Mouse (Mus musculus) liver, embryonic 13.5 days (tissue): ENCODE measurements around the gene Thnsl1. TPM values are rescaled to one million over a fixed set of nuclear protein-coding genes. Genes with fewer than 3 reads are reported as not detected.

ENCODE experiments used
- ATAC-seq: fragments of 200-750 bp; cut with Nextera tagmentation; 2 replicates; pipeline ENCODE4 v1.8.0; 2017; ENCODE audit warnings: low read depth, mild to moderate bottlenecking, moderate number of reproducible peaks, moderate library complexity
- DNase-seq: peaks from one replicate; pipeline ENCODE4 v3.0.0; 2022
- H3K27ac ChIP-seq: fragments of 300-500 bp; sonication (generic); 2 replicates; pipeline ENCODE4 v1.5.1; 2015; ENCODE audit warnings: moderate library complexity, mild to moderate bottlenecking, inconsistent platforms
- H3K27me3 ChIP-seq: fragments of 300-500 bp; sonication (generic); 2 replicates; pipeline ENCODE4 v1.6.1; 2015; ENCODE audit warnings: mild to moderate bottlenecking, inconsistent platforms
- H3K36me3 ChIP-seq: fragments of 300-500 bp; sonication (generic); 2 replicates; pipeline ENCODE4 v1.6.1; 2015; ENCODE audit warnings: mild to moderate bottlenecking, inconsistent platforms
- H3K4me1 ChIP-seq: fragments of 300-500 bp; sonication (generic); replicated peaks from 2 replicates; pipeline ENCODE4 v1.6.1; 2015; ENCODE audit warnings: inconsistent platforms
- H3K4me2 ChIP-seq: fragments of 300-500 bp; sonication (generic); 2 replicates; pipeline ENCODE4 v1.6.1; 2015; ENCODE audit warnings: inconsistent platforms, mild to moderate bottlenecking, moderate library complexity
- H3K4me3 ChIP-seq: fragments of 300-500 bp; sonication (generic); replicated peaks from 2 replicates; pipeline ENCODE4 v1.5.1; 2015; ENCODE audit warnings: mild to moderate bottlenecking, inconsistent platforms
- H3K9ac ChIP-seq: fragments of 300-500 bp; sonication (generic); 2 replicates; pipeline ENCODE4 v1.6.1; 2015; ENCODE audit warnings: mild to moderate bottlenecking, inconsistent platforms
- H3K9me3 ChIP-seq: fragments of 300-500 bp; sonication (generic); replicated peaks from 2 replicates; pipeline ENCODE4 v1.6.1; 2016; ENCODE audit warnings: inconsistent platforms
- WGBS: fragments of 180-500 bp; shearing (Covaris S2); methylation state at CpG from one replicate; pipeline ENCODE4 v1.1.7; 2015; ENCODE audit not compliant: insufficient replicate concordance; 5-methylcytosine and 5-hydroxymethylcytosine counted together
- polyA plus RNA-seq: library from polyadenylated mRNA; unstranded; fragments of >200 nt; fragmentation: Nextera tagmentation; extraction: Ambion mirVana; gene quantifications from 2 replicates; pipeline ENCODE4 v1.2.1, GENCODE M21; 2015

Gene Thnsl1
- polyA plus RNA-seq, 1 experiment from 2014 or later: 1.7 TPM

- Histone ChIP-seq H3K9me3 (no peaks in the 10 kb centered on the region), H3K4me3 (peak overlapping the region; percentile 70), H3K9ac (peak overlapping the region; percentile 75), H3K27me3 (no peaks in the 10 kb centered on the region), H3K36me3 (no peaks in the 10 kb centered on the region), H3K4me1 (peaks cover 16% of the 10 kb centered on the region), H3K27ac (peak overlapping the region; percentile 53), H3K4me2 (peak overlapping the region; percentile 82)
- peak; percentile 91 for ATAC-seq
- under 1% methylated on average over 19 of the region's 19 CpGs for WGBS
- no peak for DNase-seq
These were observed 271 bp downstream of the Thnsl1 start for GRCm38 (mm10) chr2:21205831-21206159.

GRCm38 (mm10) chr2:21206278-21206677 is 754 bp downstream of the Thnsl1 start:
- H3K36me3 ChIP-seq: no peaks in the 10 kb centered on the region
- H3K27ac ChIP-seq: no peak overlapping the region
- ATAC-seq: no peak
- 30% methylated on average over 6 of the region's 6 CpGs for WGBS
- peak overlapping the region; percentile 70 for H3K4me3 ChIP-seq
- H3K27me3 ChIP-seq: no peaks in the 10 kb centered on the region
- DNase-seq: no peak
- peak overlapping the region; percentile 75 for H3K9ac ChIP-seq
- peaks cover 17% of the 10 kb centered on the region for H3K4me1 ChIP-seq
- peak overlapping the region; percentile 82 for H3K4me2 ChIP-seq
- no peaks in the 10 kb centered on the region for H3K9me3 ChIP-seq

- ATAC-seq (no peak), DNase-seq (no peak)
- Histone ChIP-seq H3K4me1 (peaks cover 7% of the 10 kb centered on the region), H3K27ac (no peak overlapping the region), H3K27me3 (no peaks in the 10 kb centered on the region), H3K36me3 (no peaks in the 10 kb centered on the region), H3K4me3 (no peak overlapping the region), H3K4me2 (no peak overlapping the region), H3K9ac (no peak overlapping the region), H3K9me3 (no peaks in the 10 kb centered on the region)
- WGBS: 72% methylated on average over 6 of the region's 6 CpGs
These were observed 5.8 kb downstream of the Thnsl1 start for GRCm38 (mm10) chr2:21211361-21211760.

- H3K9me3 ChIP-seq: no peaks in the 10 kb centered on the region
- H3K4me2 ChIP-seq: no peak overlapping the region
- H3K27ac ChIP-seq: no peak overlapping the region
- no peak for DNase-seq
- H3K27me3 ChIP-seq: no peaks in the 10 kb centered on the region
- no peak overlapping the region for H3K9ac ChIP-seq
- H3K4me3 ChIP-seq: no peak overlapping the region
- H3K36me3 ChIP-seq: no peaks in the 10 kb centered on the region
- 0 out of 2 replicates have a peak, but pooled peaks cover 3% of the 10 kb centered on the region for H3K4me1 ChIP-seq
- no peak for ATAC-seq
These were observed 8.8 kb downstream of the Thnsl1 start for GRCm38 (mm10) chr2:21214322-21214721.

GRCm38 (mm10) chr2:21215284-21215683 is 9.8 kb downstream of the Thnsl1 start:
- WGBS: 58% methylated on average over 2 of the region's 2 CpGs
- Histone ChIP-seq H3K9ac (no peak overlapping the region), H3K27me3 (no peaks in the 10 kb centered on the region)

GRCm38 (mm10) chr2:21222453-21223384 is 17.2 kb downstream of the Thnsl1 start:
- no peaks in the 10 kb centered on the region for H3K4me1 ChIP-seq
- H3K27me3 ChIP-seq: no peaks in the 10 kb centered on the region
- H3K4me2 ChIP-seq: no peak overlapping the region
- no peak overlapping the region for H3K9ac ChIP-seq
- WGBS: 49% methylated on average over 9 of the region's 9 CpGs
- no peak for DNase-seq
- H3K9me3 ChIP-seq: no peaks in the 10 kb centered on the region
- H3K4me3 ChIP-seq: no peak overlapping the region
- no peaks in the 10 kb centered on the region for H3K36me3 ChIP-seq
- H3K27ac ChIP-seq: no peak overlapping the region
- ATAC-seq: no peak

More at GRCm38 (mm10) chr2:21215284-21215683, 9.8 kb downstream of the Thnsl1 start:
- Histone ChIP-seq H3K4me1 (0 out of 2 replicates have a peak, but pooled peaks cover 3% of the 10 kb centered on the region), H3K9me3 (no peaks in the 10 kb centered on the region), H3K4me2 (no peak overlapping the region), H3K36me3 (no peaks in the 10 kb centered on the region), H3K27ac (no peak overlapping the region), H3K4me3 (no peak overlapping the region)
- DNase-seq: no peak
- ATAC-seq: no peak

GRCm38 (mm10) chr2:21230276-21230675 is 24.8 kb downstream of the Thnsl1 start:
- Histone ChIP-seq H3K9ac (no peak overlapping the region), H3K4me3 (no peak overlapping the region), H3K4me1 (peaks cover 17% of the 10 kb centered on the region), H3K9me3 (no peaks in the 10 kb centered on the region), H3K27ac (no peak overlapping the region), H3K27me3 (no peaks in the 10 kb centered on the region), H3K36me3 (no peaks in the 10 kb centered on the region), H3K4me2 (no peak overlapping the region)
- 56% methylated on average over 2 of the region's 2 CpGs for WGBS
- no peak for ATAC-seq
- no peak for DNase-seq

- Histone ChIP-seq H3K4me1 (peaks cover 26% of the 10 kb centered on the region), H3K9ac (no peak overlapping the region), H3K36me3 (no peaks in the 10 kb centered on the region), H3K9me3 (no peaks in the 10 kb centered on the region), H3K27ac (no peak overlapping the region), H3K4me2 (no peak overlapping the region), H3K4me3 (no peak overlapping the region), H3K27me3 (no peaks in the 10 kb centered on the region)
- DNase-seq (no peak), ATAC-seq (no peak)
- WGBS: 62% methylated on average over 3 of the region's 3 CpGs
These were observed 25.6 kb downstream of the Thnsl1 start for GRCm38 (mm10) chr2:21231147-21231546.

GRCm38 (mm10) chr2:21234871-21235648 is 29.5 kb downstream of the Thnsl1 start:
- Histone ChIP-seq H3K4me3 (no peak overlapping the region), H3K4me2 (peak overlapping the region; percentile 32), H3K4me1 (peaks cover 40% of the 10 kb centered on the region), H3K9me3 (no peaks in the 10 kb centered on the region), H3K36me3 (no peaks in the 10 kb centered on the region), H3K9ac (no peak overlapping the region), H3K27ac (peak overlapping the region; percentile 43; the same call in 1 of the 2 replicates), H3K27me3 (no peaks in the 10 kb centered on the region)
- 50% methylated on average over 9 of the region's 9 CpGs for WGBS
- ATAC-seq: peak; percentile 88
- peak; percentile 31 for DNase-seq

GRCm38 (mm10) chr2:21235844-21236386 is 30.4 kb downstream of the Thnsl1 start:
- H3K4me2 ChIP-seq: no peak overlapping the region
- ATAC-seq (peak; percentile 75), DNase-seq (no peak)
- 0 out of 2 replicates have a peak overlapping the region, but pooled peaks have one; percentile 3 for H3K27ac ChIP-seq
- H3K9ac ChIP-seq: no peak overlapping the region
- 62% methylated on average over 4 of the region's 4 CpGs for WGBS
- H3K9me3 ChIP-seq: no peaks in the 10 kb centered on the region
- H3K4me3 ChIP-seq: no peak overlapping the region
- H3K4me1 ChIP-seq: peaks cover 40% of the 10 kb centered on the region
- H3K27me3 ChIP-seq: no peaks in the 10 kb centered on the region
- no peaks in the 10 kb centered on the region for H3K36me3 ChIP-seq

- Histone ChIP-seq H3K27ac (no peak overlapping the region), H3K4me3 (no peak overlapping the region), H3K36me3 (no peaks in the 10 kb centered on the region), H3K4me2 (no peak overlapping the region), H3K4me1 (peaks cover 40% of the 10 kb centered on the region), H3K27me3 (no peaks in the 10 kb centered on the region), H3K9me3 (no peaks in the 10 kb centered on the region), H3K9ac (no peak overlapping the region)
- DNase-seq (no peak), ATAC-seq (no peak)
- WGBS: 26% methylated on average over 5 of the region's 5 CpGs
These were observed 31.3 kb downstream of the Thnsl1 start for GRCm38 (mm10) chr2:21236846-21237245.
